Mouse (Mus musculus): ENCODE results near the gene Layn.

Gene Layn

DNA sequence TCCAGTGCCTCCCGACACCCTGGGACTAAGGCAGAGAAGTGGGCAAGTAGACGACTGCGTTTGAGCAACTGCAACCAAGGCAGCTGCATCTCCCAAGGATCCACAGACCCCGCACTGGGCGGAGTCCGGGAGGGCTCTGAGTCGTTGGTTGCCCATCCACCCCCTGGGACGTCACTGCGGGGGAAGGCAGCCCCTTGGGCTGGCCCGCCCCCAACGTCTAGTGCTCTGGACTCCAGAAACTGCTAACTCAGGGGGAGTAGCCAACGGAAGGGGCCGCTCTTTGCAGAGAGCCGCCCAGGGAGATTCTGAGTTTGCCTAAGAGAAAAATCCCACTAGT is at the start of gene Layn:
Gene Layn, minus strand, starts transcription at position 116 of the 337 bp plus-strand sequence.
- DNase-seq (ENCODE audit: low spot score) = no peak

DNA sequence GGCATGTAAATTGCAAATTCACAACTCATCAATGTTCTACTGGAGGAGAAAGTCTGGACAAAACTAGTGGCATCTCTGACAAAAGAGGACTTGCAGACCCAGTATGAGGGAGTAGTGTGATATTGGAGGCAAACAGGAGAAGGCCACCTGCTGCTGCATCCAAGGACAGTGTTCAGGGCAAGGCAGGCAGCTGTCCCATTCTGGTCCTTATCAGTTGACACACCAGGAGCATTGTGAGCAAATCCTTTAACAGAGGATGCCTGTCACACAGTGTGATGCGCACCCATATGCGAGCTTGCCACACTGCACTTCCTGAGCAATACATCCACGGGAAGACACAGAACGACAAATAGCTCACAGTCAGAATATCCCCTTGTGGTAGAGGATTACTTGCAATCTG is 37.9 kb upstream of the Layn start:
- DNase-seq (ENCODE audit: low spot score) = no peak

DNA sequence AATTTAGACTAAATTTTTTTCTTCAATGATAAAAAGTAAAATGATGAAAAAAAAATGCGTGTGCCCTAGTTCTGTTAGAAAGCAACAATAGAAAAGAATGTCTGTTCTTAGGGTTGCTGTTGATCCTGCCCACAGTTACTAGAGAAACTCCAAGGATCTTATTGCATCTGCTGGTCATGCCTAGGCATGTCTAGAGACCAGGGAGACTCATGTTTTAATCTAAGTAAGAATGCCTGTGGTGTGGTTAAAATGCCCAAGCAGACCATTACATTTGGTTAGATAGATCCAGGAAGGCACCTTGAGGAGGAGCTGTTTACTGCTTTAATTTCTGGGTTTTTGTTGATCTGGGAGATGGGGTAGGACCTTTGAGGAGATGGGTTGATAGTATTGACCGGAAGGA is 28.9 kb upstream of the Layn start:
- DNase-seq (ENCODE audit: low spot score) = no peak

DNA sequence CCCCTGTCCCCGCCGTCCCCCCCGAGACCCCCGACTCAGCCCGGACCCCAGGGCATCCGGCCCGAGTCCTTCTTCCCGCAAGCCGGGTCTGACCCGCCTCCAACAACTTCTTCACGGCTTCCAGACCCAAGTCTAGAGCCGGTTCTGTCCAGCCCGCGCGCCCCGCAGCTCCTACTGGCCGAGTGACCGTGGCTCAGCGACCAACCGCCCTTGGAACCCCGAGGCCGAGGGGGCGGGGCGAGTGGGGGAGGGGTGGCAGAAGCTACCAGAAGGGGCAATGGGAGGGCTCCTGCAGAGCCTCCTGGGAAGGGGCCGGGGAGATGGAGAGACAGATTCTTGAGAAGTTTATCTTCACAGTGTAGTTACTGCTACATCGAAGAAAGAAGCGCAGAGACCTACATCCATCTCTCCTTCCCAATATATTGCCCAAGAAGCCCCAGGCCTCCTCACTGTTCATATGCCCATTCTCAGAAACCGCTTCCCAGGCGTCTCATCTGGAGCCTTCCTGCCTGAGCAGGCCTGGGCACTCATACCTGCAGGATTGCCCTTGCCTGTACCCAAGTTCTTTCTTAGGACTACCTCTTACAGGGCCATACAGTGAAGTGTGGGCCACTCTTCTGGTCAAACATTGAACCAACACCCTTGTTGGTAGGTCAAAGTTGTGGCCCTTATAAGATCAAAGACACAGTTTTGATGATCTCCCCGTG is 27.1 kb upstream of the Layn start:
- no peak for DNase-seq (ENCODE audit: low spot score)

DNA sequence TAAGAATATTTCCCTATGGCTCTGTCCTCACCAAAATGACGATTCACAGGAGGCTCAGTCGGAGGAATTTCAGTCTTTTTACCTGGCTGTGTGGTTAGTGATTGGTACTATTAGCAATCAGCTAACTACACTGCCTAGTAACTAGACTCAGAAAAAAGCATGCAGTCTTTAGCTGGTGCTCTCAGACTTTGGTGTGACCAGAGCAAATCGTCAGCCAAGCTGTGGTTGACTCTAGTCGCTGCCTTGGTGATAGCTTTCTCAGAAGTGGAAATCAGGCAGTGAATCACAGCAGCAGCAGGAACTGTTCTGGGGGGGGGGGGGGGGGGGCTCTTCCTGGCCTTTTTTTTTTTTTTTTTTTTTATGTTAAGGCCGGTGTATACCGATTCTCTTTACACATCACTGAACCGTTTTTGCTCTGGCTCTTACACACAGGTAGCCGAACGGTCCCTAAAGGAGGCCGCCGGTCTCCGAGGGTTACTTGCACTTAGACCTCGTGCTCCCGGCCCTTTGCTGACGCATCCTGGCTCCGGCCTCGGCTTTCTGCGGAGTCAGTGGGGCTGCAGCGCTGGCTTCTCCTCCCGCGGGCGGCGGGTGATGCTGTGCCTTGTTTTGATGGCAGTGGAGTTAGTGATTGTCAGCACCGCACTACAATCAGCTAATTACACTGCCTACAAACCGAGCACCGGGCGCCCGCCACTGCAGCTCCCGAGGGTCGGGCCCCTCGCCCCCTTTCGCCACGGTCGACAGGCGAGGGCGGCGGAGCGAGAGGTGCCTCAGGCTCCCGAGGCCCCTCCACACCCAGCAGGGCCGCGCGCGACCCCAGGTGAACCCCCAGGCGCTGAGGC is 26.3 kb upstream of the Layn start:
- DNase-seq (ENCODE audit: low spot score) = no peak

DNA sequence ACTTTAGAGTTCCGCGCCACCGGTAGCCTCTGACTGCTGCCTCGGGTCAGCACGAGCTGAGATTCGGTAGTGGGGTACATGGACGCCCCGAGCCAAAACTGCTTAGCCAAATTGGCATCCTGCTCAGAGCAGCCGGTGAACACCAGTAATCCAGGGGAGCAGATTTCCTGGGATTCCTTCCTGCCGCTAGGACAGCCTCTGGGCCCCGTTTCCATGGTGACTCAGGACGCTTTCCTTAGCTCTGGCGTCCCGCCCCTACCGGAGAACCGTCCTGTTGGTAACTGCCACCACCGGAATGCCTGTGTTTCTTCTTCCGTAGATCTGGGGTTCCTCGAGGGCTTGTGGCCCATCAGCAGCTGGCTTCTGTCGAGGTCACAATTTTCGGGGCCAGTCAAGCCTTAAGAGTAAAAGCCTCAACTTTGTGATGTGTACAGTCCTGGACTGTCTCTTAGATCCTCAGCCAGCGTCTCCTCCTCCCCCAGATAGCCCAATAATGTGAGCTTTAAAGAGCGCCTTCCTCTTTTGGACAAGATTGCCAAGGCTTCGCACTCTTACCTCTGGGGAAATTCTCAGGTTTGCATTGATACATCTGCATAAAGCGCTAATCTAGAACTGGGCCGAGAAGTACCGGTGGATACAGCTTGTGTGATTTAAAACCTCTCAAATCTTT is 25.0 kb upstream of the Layn start, which contains the start of gene 4833427G06Rik:
Gene 4833427G06Rik, minus strand, starts transcription at position 323 of the 670 bp plus-strand sequence.
- DNase-seq (ENCODE audit: low spot score) = no peak

DNA sequence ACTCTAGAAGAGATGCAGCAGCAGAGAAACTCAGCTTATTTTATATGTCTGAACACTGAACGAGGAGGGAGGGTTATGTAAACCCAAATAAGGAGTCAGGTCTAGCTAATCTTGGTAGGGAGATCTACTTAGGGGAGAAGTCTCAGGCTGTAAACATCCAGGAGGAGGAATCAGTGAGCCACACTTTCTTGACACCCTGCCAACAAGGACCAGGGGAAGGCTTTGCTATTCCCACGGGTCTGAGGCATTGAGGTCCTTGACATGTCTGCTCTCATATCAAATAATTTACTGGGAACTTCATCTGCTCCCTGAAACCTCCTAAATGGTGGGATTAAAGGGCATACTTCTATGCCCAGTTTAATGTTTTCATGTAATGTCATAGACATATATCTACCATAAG is 19.4 kb upstream of the Layn start:
- DNase-seq (ENCODE audit: low spot score) = no peak

DNA sequence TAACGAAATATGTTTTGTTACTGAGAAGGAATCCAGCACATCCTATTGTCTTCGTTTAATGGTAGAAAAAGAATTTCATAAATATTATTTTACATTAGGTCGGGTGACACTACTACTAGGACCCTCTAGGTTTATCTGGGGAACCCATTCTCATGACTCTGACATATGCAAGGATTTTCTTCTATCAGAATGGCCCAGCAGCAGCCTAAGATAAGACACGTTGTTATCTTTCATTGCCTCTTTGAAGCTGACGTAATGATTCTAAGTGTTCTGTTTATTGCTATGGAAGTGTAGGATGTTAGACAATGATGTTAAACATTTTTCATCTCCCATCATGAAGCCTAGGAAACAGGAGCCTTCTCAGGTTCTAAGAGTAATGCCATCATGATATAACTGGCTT is 16.8 kb upstream of the Layn start:
- no peak for DNase-seq (ENCODE audit: low spot score)

DNA sequence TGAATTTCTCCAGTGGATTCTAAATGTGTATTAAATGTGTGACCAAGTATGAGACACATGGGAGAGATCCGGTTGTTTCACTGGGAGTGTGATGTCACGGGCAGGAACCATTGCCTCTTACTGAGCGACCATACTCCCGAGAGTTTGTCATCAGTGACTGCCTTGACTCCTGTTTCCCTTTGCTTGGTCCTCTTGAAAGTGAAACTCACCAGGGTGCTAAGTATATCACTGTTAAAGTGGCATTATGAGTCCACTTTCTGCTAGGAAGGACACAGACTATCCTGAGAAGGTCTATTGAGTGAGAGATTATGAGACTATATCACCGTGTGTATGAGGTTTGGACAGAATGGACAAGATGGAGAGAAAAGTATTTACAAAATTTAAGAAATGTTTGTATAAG is 4.7 kb upstream of the Layn start:
- DNase-seq (ENCODE audit: low spot score) = no peak

DNA sequence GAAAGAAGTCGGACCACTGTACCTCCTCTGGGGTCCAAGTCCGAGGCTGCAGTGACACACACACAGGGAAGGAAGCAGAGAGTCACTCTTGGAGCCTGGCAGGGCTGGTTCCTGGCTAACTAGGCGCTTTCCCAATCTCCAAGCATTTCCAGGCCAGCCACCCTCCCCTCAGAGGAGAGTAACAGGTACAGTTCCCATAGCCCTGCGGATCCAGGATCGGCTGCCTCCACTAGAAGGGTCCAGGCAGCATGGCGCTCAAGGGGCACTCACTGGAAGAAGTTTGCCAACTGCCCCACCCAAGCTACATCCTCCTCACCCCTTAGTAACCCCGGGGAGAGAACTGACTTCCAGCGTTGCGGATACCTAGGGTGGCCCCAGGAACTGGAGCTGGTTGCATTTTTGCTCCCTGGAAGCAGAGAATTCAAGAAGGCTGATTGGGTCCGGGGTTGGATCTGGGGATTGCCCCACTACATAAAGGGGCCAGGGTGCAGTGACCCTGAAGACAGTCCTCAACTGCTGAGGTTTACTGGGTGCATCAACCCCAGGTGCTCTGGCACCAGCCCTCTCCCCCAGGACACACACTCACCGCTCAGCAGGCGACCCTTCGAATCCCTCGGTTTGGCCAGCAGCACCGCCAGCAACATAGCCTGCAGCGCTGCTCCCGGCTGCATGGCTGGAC is 455 bp downstream of the Layn start:
- DNase-seq (ENCODE audit: low spot score) = no peak

DNA sequence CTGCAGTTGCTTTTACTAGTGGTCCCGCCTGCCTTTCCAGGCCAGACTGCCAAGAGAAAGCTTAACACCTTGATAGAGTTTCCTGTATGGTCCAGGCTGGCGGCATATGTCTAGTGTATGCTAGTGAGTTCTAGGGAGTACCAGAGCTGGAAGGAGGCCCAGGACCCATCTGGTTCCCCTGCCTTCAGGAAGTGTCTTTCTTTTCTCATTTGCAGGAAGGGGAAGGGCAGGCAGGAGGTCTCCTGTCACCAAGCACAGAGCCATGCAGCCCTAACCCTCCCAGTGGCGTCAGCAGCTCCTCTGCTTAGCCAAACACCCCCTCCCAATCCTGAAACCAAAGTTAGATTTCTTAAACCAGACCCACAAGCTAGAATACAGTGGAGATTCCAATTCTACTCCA is 1.1 kb downstream of the Layn start:
- peak; percentile 4 for DNase-seq (ENCODE audit: low spot score)

DNA sequence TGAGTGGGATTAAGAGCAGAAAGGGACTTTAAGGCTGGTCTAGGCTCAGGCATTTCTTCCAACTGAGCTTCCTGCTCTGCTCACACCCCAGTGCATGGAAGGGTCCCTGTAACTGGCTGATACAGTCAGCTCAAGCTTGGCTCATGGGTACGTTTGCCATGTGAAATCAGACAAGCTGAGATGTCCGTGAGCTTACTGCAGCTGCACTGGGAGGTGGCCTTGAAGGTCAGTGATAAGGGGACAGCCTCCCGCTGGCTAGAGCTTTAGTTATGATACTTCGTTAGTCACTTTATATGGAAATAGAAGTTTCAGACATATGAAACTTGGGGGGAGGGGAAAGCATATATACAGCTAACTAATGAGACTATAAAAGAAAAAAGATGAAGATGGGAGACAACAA is 6.1 kb downstream of the Layn start:
- no peak for DNase-seq (ENCODE audit: low spot score)

DNA sequence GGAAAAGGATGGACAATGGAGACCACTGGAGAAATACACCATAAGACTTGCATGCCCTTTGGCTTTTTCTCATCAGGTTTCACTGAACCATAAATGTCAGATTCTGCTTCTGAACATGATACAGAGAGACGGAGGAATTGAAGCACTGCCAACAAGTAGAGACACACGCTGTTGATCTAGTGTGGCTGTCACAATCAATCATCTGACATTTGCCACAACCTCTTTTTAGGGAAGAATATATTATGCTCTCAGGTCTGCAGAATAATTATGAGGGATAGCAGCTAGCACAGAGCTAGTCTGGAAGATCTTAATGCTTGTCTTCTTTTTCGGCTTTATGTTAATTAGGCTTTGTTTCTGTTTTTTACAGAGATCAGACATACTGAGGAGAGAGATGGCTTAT is 8.7 kb downstream of the Layn start:
- DNase-seq (ENCODE audit: low spot score) = no peak

DNA sequence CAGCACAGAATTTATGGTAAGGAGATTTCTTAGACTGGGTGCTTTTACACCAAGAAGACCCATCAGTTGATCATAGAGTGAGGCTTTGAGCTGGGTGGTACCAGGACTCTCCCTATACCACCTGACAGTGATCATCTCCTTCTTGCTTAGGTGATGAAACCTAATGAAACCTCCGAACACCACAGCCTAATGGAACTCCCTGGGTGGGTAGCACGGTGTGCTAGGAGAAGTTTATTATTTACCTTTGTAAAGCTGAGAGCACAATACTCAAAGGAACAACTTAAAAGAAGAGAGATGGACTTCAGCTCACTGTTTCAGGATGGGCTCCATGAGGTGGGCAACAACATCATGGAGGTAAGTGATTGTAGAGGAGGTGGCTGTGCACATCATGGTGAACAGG is 16.3 kb downstream of the Layn start, which contains the start of gene Btg4:
Gene Btg4, plus strand, starts transcription at position 301 of the 400 bp plus-strand sequence.
- DNase-seq (ENCODE audit: low spot score) = no peak

DNA sequence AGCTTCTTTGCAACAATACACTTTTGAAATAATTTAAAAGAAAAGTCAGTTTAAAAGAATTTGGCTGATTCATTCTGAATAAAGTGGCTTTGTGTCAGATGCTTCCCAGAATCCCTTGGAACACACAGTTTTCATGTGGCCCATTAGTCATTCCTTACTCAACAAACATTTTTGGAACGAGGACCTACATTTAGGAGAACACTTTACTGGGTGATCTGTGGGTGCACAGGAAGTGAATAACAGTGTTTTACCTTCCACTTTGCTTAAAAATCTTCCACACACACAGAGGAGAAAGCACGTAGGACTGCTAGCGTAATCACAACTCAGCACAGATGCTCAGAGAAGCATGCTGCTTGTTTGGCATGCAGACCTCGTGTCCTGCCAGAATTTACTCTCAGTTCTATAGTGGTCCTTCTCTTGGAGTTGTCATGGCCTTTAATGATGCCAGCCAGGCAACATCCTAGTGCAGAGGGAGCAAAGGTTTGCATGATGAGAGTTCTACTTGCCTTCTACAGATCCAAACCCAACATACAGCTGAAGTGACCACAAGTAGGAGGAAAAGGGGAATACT is 17.9 kb downstream of the Layn start:
- peak; percentile 9 for DNase-seq (ENCODE audit: low spot score)

DNA sequence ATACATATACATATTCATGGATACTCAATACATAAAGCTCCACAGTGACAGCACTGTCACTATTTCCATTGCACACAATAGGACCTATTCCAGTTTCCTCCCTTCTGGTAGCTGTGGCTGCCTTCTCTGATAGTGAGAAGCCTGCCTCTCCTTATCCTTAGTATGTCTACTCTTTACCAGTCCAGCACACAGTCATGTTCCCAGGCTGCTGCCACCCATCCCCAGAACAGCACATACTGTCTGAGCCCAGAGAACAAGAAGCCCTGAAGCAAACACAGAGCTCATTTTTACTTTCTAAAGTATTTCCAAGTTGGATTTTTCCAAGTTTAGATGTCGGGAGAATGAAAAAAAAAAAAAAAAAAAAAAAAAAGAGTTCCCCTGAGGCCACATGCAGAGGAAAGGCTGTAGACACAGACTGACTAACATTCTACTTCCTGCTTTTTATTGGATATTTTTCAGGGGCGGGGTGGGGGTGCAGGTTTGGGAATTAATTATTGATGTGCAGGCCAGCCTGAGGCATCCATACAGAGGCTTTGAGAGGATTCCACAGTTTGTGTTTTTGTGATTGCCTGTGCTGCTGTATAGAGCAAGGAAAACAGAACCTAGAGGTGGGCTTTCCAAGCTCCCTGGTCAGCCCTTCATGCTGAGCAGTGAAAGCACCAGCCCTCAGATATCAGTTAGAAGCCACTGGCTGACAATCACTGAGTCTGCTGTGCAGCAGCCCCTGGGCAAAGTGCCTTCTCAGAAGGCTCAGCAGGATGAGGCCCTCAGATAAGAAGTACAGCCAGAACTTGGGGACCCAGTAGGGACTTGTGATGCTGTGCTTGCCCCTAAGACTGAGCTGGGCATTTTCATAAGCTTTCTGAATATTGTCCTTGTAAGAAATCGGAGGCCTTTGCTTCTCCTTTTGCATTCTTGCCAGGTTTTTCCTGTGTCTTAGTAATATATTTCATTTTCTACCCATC is 20.3 kb downstream of the Layn start:
- DNase-seq (ENCODE audit: low spot score) = no peak

DNA sequence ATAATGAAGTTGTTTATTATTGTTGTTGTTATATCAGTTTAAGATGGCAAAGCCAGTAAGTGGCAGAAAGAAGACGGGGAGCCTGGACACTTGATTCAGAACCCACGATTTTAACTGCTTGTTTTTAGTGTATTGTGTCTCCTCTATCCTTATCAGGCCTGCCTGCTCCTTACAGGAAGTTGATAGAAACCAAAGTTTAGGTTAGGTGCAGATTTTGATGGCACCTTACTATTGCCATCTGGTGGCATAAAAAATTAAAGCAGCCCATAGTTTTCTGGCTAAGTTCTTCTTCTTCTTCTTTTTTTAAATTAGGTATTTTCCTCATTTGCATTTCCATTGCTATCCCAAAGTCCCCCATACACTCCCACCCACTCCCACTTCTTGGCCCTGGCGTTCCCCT is 24.7 kb downstream of the Layn start:
- peak; percentile 13 for DNase-seq (ENCODE audit: low spot score)

DNA sequence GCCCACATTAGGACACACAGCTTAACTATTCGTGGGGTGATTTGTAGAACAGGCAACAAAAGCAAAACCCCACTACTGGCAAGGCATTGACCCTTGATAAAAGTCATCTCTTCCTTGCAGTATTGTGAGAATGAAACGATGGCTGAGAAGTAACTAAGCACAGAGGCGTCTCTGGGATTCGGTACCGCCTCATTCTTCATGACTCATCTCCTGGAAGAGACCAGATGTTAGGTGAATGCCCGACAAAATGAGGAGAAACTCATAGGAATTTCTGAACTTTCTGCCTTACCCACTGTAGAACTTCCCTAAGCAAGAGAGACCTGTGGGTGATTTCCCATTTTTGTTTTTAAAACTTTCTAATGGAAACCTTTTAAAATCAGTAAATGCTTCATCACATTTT is 34.8 kb downstream of the Layn start:
- no peak for DNase-seq (ENCODE audit: low spot score)

DNA sequence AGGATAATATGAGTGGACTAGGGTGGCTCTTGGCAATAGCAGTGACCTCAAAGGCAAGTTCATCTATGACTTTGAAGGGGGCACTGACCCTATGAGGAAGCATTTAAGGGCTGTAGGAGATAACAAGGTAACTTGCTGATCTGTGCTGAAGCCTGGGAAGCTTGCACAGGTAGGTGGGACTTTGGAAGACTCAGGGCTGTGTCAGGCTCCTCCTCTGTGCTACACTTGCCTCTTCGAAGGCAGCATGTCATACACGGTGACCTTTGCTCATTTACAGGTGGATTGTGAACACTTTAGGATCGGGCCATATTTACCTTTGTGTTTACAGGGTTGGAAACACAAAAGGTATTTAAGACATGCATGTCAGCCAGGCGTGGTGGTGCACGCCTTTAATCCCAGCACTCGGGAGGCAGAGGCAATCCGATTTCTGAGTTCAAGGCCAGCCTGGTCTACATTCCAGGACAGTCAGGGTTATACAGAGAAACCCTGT is 35.4 kb downstream of the Layn start:
- no peak for DNase-seq (ENCODE audit: low spot score)

DNA sequence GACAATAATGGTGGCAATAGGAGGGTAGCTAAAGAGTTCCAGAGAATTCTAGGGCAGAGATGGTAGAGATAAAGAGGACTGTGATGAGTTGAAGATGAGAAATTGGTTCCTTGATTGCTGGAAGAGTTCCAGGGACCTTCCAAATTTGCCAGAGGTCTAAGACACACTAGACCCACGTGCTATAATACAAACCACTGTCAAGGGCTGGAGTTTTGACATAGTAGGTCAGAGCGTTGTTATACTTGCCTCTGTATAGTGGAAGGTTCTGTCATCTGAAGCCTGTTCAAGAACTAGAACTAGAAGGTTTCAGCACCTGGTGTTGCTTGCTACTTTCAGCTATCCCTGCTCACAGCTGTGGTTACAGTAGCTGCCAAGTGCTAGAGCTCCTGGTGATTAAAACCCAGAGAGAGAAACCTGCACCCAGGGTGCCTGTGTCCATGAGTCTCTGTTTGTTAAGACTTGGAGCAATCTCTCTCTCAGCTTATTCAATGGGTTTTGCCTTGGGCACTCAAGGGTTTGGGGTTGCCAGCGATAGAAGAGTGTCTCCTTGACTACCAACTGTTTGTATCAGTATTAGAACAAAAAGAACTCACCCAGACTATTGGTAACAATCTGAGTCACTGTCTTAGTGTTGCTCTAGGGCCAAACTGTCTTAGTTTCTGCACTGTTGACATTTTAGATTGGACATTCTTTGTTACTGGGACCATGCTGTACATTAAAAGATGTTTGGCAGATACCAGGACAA is 43.9 kb downstream of the Layn start:
- DNase-seq (ENCODE audit: low spot score) = no peak

All from layer of hippocampus, adult 9-10 months (tissue).